Mouse (Mus musculus): ENCODE data around the gene Pigx. TPM values are rescaled to one million over a fixed set of nuclear protein-coding genes. Genes with fewer than 3 reads are reported as not detected.
"Not testable (repeated sequence)": the region's sequence is repeated elsewhere in the genome, so short reads cannot be mapped to it uniquely, and the experiment has no call there.

Gene Pigx
- total RNA-seq, 2 experiments from 2014 or later = 24.2 to 27.3 TPM

DNA sequence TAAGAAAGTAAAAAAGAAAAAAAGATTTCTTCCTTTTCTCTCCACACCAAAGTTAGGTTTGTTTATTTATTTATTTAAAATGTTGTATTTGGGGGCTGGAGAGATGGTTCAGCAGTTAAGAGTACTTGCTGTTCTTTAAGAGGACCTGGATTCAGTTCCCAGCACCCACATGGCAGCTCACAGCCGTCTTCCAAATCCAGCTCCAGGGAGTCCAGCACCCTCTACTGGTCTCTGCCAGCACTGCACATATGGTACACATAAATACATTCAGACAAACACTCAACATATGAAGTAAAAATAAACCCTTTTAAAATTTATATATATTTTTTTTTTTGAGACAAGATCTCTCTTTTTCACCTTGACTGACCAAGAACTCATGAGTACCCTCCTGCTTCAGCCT, 6.2 kb upstream of the Pigx start:
- TF ChIP-seq CTCF (conservative IDR thresholded peaks at IDR 0.05) = peak; percentile 67
- Histone ChIP-seq H3K27ac (no peak overlapping the region), H3K4me3 (no peak overlapping the region)
- DNase-seq (ENCODE audit: low spot score in 2 of 2) = no peak

DNA sequence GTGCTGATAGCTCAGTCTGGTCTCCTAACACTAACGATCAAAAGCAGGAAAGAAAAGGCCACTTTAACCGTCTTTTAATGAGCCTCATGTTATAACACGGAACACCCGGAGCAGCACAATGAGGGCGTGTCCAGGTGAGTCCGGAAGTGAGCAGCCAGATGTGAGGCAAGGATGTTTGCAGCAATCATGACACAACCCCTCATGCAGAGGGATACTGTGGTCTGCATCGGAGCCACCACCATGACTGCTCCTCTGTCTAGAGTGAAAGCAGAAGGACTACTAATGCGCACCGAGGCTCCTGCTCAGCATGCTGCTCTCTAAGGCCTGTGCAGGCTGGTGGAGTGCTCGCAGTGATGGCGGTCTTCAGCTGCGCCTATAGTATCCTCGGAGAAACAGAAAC, 2.8 kb upstream of the Pigx start:
- TF ChIP-seq CTCF (conservative IDR thresholded peaks at IDR 0.05) = no peak
- DNase-seq (ENCODE audit: low spot score in 2 of 2) = no peak
- Histone ChIP-seq H3K4me3 (no peak overlapping the region), H3K27ac (no peak overlapping the region)

GRCm38 (mm10) chr16:32098897-32099637, 473 bp downstream of the Pigx start:
- DNase-seq (ENCODE audit: low spot score in 2 of 2) = no peak
- H3K27ac ChIP-seq = peak overlapping the region; percentile 96
- no peak for TF ChIP-seq CTCF (conservative IDR thresholded peaks at IDR 0.05)
- peak overlapping the region; percentile 90 for H3K4me3 ChIP-seq

GRCm38 (mm10) chr16:32097757-32098156, 1.8 kb downstream of the Pigx start:
- DNase-seq (ENCODE audit: low spot score in 2 of 2); H3K27ac ChIP-seq: not testable (repeated sequence)

DNA sequence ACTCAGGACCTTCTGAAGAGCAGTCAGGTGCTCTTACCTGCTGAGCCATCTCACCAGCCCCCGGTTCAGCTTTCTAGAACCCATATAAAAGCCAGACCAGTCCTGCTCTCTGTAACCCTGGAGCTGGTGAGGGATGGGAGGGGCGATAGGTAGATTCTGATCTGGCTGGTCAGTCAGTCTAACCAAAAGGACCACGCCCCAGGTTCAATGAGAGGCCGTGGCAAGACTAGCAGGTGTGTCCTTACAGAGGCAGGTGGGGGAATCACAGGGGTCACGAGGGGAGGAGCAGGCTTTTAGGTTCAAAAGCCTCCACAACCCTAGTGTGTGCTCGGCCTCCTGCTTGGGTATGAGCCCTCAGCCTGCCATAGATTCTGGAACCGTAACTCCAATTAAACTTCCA, 8.1 kb downstream of the Pigx start:
- no peak for DNase-seq (ENCODE audit: low spot score in 2 of 2)
- H3K4me3 ChIP-seq = no peak overlapping the region
- no peak for TF ChIP-seq CTCF (conservative IDR thresholded peaks at IDR 0.05)
- H3K27ac ChIP-seq = no peak overlapping the region

More at GRCm38 (mm10) chr16:32097757-32098156, 1.8 kb downstream of the Pigx start:
- H3K4me3 ChIP-seq = not testable (repeated sequence)

GRCm38 (mm10) chr16:32087629-32088443, 11.7 kb downstream of the Pigx start:
- no peak overlapping the region for H3K27ac ChIP-seq
- H3K4me3 ChIP-seq = no peak overlapping the region
- DNase-seq (ENCODE audit: low spot score in 2 of 2) = no peak
- no peak for TF ChIP-seq CTCF (conservative IDR thresholded peaks at IDR 0.05)

- TF ChIP-seq CTCF (conservative IDR thresholded peaks at IDR 0.05) = no peak
- DNase-seq (ENCODE audit: low spot score in 2 of 2) = peak; percentile 79 to 86
- Histone ChIP-seq H3K27ac (peak within 1 kb of the TSS; percentile 90), H3K4me3 (peak within 1 kb of the TSS; percentile 70)
Observed at GRCm38 (mm10) chr16:32078991-32079511, 20.5 kb downstream of the Pigx start, which contains the start of gene Pak2. Gene Pak2 (minus strand): TSS chr16:32079342.

- DNase-seq (ENCODE audit: low spot score in 2 of 2) = peak; percentile 11 to 12
- Histone ChIP-seq H3K27ac (peak overlapping the region; percentile 90), H3K4me3 (peak overlapping the region; percentile 70)
- TF ChIP-seq CTCF (conservative IDR thresholded peaks at IDR 0.05) = no peak
Observed at GRCm38 (mm10) chr16:32078408-32078990, 21.0 kb downstream of the Pigx start.

GRCm38 (mm10) chr16:32077648-32078407, 21.7 kb downstream of the Pigx start:
- TF ChIP-seq CTCF (conservative IDR thresholded peaks at IDR 0.05) = no peak
- DNase-seq (ENCODE audit: low spot score in 2 of 2) = no peak
- Histone ChIP-seq H3K4me3 (peak overlapping the region; percentile 70), H3K27ac (peak overlapping the region; percentile 90; the same call in 1 of the 2 replicates)

DNA sequence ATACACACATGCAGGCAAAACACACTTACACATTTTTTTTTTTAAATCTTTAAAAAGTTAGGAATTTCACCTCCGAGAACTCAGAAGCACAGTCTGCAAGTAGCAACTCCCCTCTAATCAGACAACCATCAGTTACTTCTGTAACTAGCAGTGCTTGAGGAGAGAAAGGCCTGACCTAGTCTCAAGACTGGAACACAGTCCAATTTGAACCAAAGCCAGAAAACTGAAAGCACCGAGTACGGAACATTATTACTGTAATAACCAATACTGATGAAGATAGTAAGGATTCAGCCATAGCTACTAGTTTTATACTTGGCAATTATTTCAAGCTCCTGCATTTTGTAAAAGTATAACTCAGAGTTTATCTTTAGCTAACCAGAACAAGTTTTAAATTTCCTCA, 23.1 kb downstream of the Pigx start:
- DNase-seq (ENCODE audit: low spot score in 2 of 2) = no peak
- TF ChIP-seq CTCF (conservative IDR thresholded peaks at IDR 0.05) = no peak
- Histone ChIP-seq H3K4me3 (no peak overlapping the region), H3K27ac (no peak overlapping the region)

GRCm38 (mm10) chr16:32075762-32076161, 23.8 kb downstream of the Pigx start:
- no peak for DNase-seq (ENCODE audit: low spot score in 2 of 2)
- TF ChIP-seq CTCF (conservative IDR thresholded peaks at IDR 0.05) = no peak

GRCm38 (mm10) chr16:32070070-32070469, 29.5 kb downstream of the Pigx start:
- H3K27ac ChIP-seq; H3K4me3 ChIP-seq; DNase-seq (ENCODE audit: low spot score in 2 of 2): not testable (repeated sequence)

More at GRCm38 (mm10) chr16:32075762-32076161, 23.8 kb downstream of the Pigx start:
- H3K27ac ChIP-seq = no peak overlapping the region
- no peak overlapping the region for H3K4me3 ChIP-seq

All from layer of hippocampus, adult 2 months (tissue).